Mouse (Mus musculus) hindbrain, embryonic 11.5 days (tissue): ENCODE measurements around the gene Vstm2a. TPM values are rescaled to one million over a fixed set of nuclear protein-coding genes. Genes with fewer than 3 reads are reported as not detected.

ENCODE experiments used
- ATAC-seq: fragments of 200-750 bp; cut with Nextera tagmentation; 2 replicates; pipeline ENCODE4 v1.8.0; 2017; ENCODE audit warnings: mild to moderate bottlenecking, moderate TSS enrichment, moderate library complexity; ENCODE audit not compliant: low FRiP score
- DNase-seq: peaks from one replicate; pipeline ENCODE4 v3.0.0-alpha.2; 2015; ENCODE audit warnings: low spot score
- H3K27ac ChIP-seq: fragments of 300-500 bp; sonication (generic); 2 replicates; pipeline ENCODE4 v1.5.1; 2014; ENCODE audit warnings: mild to moderate bottlenecking, low read depth, low read length
- H3K27me3 ChIP-seq: fragments of 300-500 bp; sonication (generic); 2 replicates; pipeline ENCODE4 v1.6.1; 2014; ENCODE audit warnings: mild to moderate bottlenecking, low read length, moderate library complexity, mixed read lengths; ENCODE audit not compliant: control insufficient read depth, insufficient read depth
- H3K36me3 ChIP-seq: fragments of 300-500 bp; sonication (generic); 2 replicates; pipeline ENCODE4 v1.6.1; 2014; ENCODE audit warnings: mild to moderate bottlenecking, low read length, moderate library complexity, mixed read lengths; ENCODE audit not compliant: control insufficient read depth, insufficient read depth
- H3K4me1 ChIP-seq: fragments of 300-500 bp; sonication (generic); replicated peaks from 2 replicates; pipeline ENCODE4 v1.6.1; 2014; ENCODE audit warnings: low read length, mixed read lengths; ENCODE audit not compliant: control insufficient read depth, insufficient read depth
- H3K4me2 ChIP-seq: fragments of 300-500 bp; sonication (generic); replicated peaks from 2 replicates; pipeline ENCODE4 v1.6.1; 2014; ENCODE audit warnings: mild to moderate bottlenecking, low read depth, low read length
- H3K4me3 ChIP-seq: fragments of 300-500 bp; sonication (generic); 2 replicates; pipeline ENCODE4 v1.5.1; 2014; ENCODE audit warnings: low read depth, low read length
- H3K9ac ChIP-seq: fragments of 300-500 bp; sonication (generic); 2 replicates; pipeline ENCODE4 v1.6.1; 2014; ENCODE audit warnings: low read depth, low read length
- H3K9me3 ChIP-seq: fragments of 300-500 bp; sonication (generic); 2 replicates; pipeline ENCODE4 v1.6.1; 2016; ENCODE audit warnings: low read length; ENCODE audit not compliant: control insufficient read depth
- WGBS: fragments of 180-500 bp; shearing (Covaris S2); extraction: QIAGEN DNeasy Blood & Tissue Kit; methylation state at CpG from one replicate; pipeline ENCODE4 v1.1.7; 2014; 5-methylcytosine and 5-hydroxymethylcytosine counted together
- polyA plus RNA-seq: library from polyadenylated mRNA; unstranded; fragments of >200 nt; fragmentation: Nextera tagmentation; extraction: Ambion mirVana; gene quantifications from 2 replicates; pipeline ENCODE4 v1.2.1, GENCODE M21; 2014

The Vstm2a gene
- polyA plus RNA-seq, 1 experiment from 2014 or later = 4.3 TPM

- Histone ChIP-seq H3K27ac (no peak overlapping the region), H3K9ac (no peak overlapping the region), H3K4me3 (no peak overlapping the region), H3K4me1 (no peaks in the 10 kb centered on the region), H3K27me3 (no peaks in the 10 kb centered on the region), H3K4me2 (no peak overlapping the region), H3K9me3 (no peaks in the 10 kb centered on the region), H3K36me3 (no peaks in the 10 kb centered on the region)
- WGBS = 47% methylated on average over 2 of the region's 2 CpGs
- ATAC-seq (no peak), DNase-seq (no peak)
Observed at GRCm38 (mm10) chr11:16403627-16404026, 146.1 kb downstream of the Vstm2a start.

DNA sequence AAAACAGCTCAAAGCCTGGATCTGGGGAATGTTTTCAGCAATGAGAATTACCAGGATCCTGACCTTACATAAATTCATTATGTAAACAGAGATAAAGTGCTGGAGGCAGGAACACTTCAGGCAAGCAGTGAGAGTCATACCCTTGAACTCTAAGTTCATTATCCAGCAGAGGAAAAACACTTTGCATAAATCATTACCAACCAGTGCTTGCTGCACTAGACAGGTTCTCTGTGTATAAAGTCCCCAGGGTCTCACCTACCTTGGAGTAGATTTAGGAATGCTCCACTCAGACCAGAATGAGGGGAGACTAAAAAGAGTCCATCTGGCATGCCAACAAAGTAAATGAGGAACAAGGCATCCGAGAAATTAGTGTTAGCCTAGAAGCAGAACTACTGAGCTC is 154.2 kb downstream of the Vstm2a start:
- Histone ChIP-seq H3K36me3 (no peaks in the 10 kb centered on the region), H3K4me2 (no peak overlapping the region), H3K27me3 (no peaks in the 10 kb centered on the region), H3K4me1 (no peaks in the 10 kb centered on the region), H3K9ac (no peak overlapping the region), H3K27ac (no peak overlapping the region), H3K4me3 (no peak overlapping the region), H3K9me3 (no peaks in the 10 kb centered on the region)
- no peak for DNase-seq
- no peak for ATAC-seq
- 78% methylated on average over 1 of the region's 1 CpGs for WGBS

GRCm38 (mm10) chr11:16412609-16413008 is 155.1 kb downstream of the Vstm2a start:
- Histone ChIP-seq H3K9me3 (no peaks in the 10 kb centered on the region), H3K27me3 (no peaks in the 10 kb centered on the region), H3K27ac (no peak overlapping the region), H3K4me1 (no peaks in the 10 kb centered on the region), H3K36me3 (no peaks in the 10 kb centered on the region), H3K9ac (no peak overlapping the region), H3K4me3 (no peak overlapping the region), H3K4me2 (no peak overlapping the region)
- WGBS = 26% methylated on average over 4 of the region's 4 CpGs
- ATAC-seq (peak; percentile 85; the same call in 1 of the 2 replicates), DNase-seq (peak; percentile 78)

- Histone ChIP-seq H3K4me2 (no peak overlapping the region), H3K4me3 (no peak overlapping the region), H3K9ac (no peak overlapping the region), H3K27me3 (no peaks in the 10 kb centered on the region), H3K27ac (no peak overlapping the region), H3K36me3 (no peaks in the 10 kb centered on the region), H3K9me3 (no peaks in the 10 kb centered on the region), H3K4me1 (no peaks in the 10 kb centered on the region)
- 0 out of 2 replicates have a peak, but pooled peaks have one; percentile 53 for ATAC-seq
- 38% methylated on average over 1 of the region's 1 CpGs for WGBS
- DNase-seq = no peak
Observed at GRCm38 (mm10) chr11:16413077-16413644, 155.6 kb downstream of the Vstm2a start.

GRCm38 (mm10) chr11:16439548-16440251 is 182.2 kb downstream of the Vstm2a start:
- H3K9me3 ChIP-seq = no peaks in the 10 kb centered on the region
- H3K4me1 ChIP-seq = no peaks in the 10 kb centered on the region
- no peak overlapping the region for H3K4me2 ChIP-seq
- H3K9ac ChIP-seq = no peak overlapping the region
- no peaks in the 10 kb centered on the region for H3K36me3 ChIP-seq
- ATAC-seq (peak; percentile 35; the same call in 1 of the 2 replicates), DNase-seq (no peak)
- no peak overlapping the region for H3K4me3 ChIP-seq
- no peak overlapping the region for H3K27ac ChIP-seq
- H3K27me3 ChIP-seq = no peaks in the 10 kb centered on the region
- WGBS = 90% methylated on average over 7 of the region's 7 CpGs
